Mouse (Mus musculus) midbrain, embryonic 11.5 days (tissue): ENCODE measurements around the gene Btrc. TPM values are rescaled to one million over a fixed set of nuclear protein-coding genes. Genes with fewer than 3 reads are reported as not detected.

Experiments used
- ATAC-seq: fragments of 200-750 bp; cut with Nextera tagmentation; 2 replicates; pipeline ENCODE4 v1.8.0; 2017; ENCODE audit warnings: moderate TSS enrichment, moderate library complexity; ENCODE audit not compliant: low FRiP score
- DNase-seq: peaks from one replicate; pipeline ENCODE4 v3.0.0; 2015; ENCODE audit warnings: low spot score; ENCODE audit errors: missing footprints
- H3K27ac ChIP-seq: fragments of 300-500 bp; sonication (generic); 2 replicates; pipeline ENCODE4 v1.5.1; 2014; ENCODE audit warnings: low read depth, low read length
- H3K27me3 ChIP-seq: fragments of 300-500 bp; sonication (generic); 2 replicates; pipeline ENCODE4 v1.6.1; 2014; ENCODE audit warnings: mild to moderate bottlenecking, low read length, moderate library complexity, mixed read lengths; ENCODE audit not compliant: control insufficient read depth, insufficient read depth
- H3K36me3 ChIP-seq: fragments of 300-500 bp; sonication (generic); 2 replicates; pipeline ENCODE4 v1.6.1; 2014; ENCODE audit warnings: mild to moderate bottlenecking, low read length, moderate library complexity, mixed read lengths; ENCODE audit not compliant: control insufficient read depth, insufficient read depth
- H3K4me1 ChIP-seq: fragments of 300-500 bp; sonication (generic); 2 replicates; pipeline ENCODE4 v1.6.1; 2014; ENCODE audit warnings: low read length; ENCODE audit not compliant: control insufficient read depth, insufficient read depth
- H3K4me2 ChIP-seq: fragments of 300-500 bp; sonication (generic); 2 replicates; pipeline ENCODE4 v1.6.1; 2014; ENCODE audit warnings: mild to moderate bottlenecking, moderate library complexity
- H3K4me3 ChIP-seq: fragments of 300-500 bp; sonication (generic); 2 replicates; pipeline ENCODE4 v1.5.1; 2014; ENCODE audit warnings: low read depth, low read length
- H3K9ac ChIP-seq: fragments of 300-500 bp; sonication (generic); 2 replicates; pipeline ENCODE4 v1.6.1; 2014; ENCODE audit warnings: low read length
- H3K9me3 ChIP-seq: fragments of 300-500 bp; sonication (generic); 2 replicates; pipeline ENCODE4 v1.6.1; 2016; ENCODE audit warnings: low read length; ENCODE audit not compliant: control insufficient read depth
- WGBS: fragments of 180-500 bp; shearing (Covaris S2); extraction: QIAGEN DNeasy Blood & Tissue Kit; methylation state at CpG from one replicate; pipeline ENCODE4 v1.1.7; 2014; 5-methylcytosine and 5-hydroxymethylcytosine counted together
- polyA plus RNA-seq: library from polyadenylated mRNA; unstranded; fragments of >200 nt; fragmentation: Nextera tagmentation; extraction: Ambion mirVana; gene quantifications from 2 replicates; pipeline ENCODE4 v1.2.1, GENCODE M21; 2014

Gene Btrc
- polyA plus RNA-seq = 49.5 and 58.7 TPM in 2 replicates

- Histone ChIP-seq H3K4me1 (peaks cover 10% of the 10 kb centered on the region), H3K27ac (peak within 1 kb of the TSS; percentile 86)
- WGBS = 0% methylated on average over 40 of the region's 42 CpGs
These were observed at the start of gene Btrc for GRCm38 (mm10) chr19:45363384-45363926. Gene Btrc, plus strand, starts transcription at chr19:45363734.

GRCm38 (mm10) chr19:45317473-45317882 is 46.1 kb upstream of the Btrc start:
- Histone ChIP-seq H3K36me3 (no peaks in the 10 kb centered on the region), H3K9ac (no peak overlapping the region), H3K27ac (no peak overlapping the region), H3K9me3 (no peaks in the 10 kb centered on the region), H3K4me2 (no peak overlapping the region), H3K27me3 (peaks cover 2% of the 10 kb centered on the region), H3K4me1 (peaks cover 13% of the 10 kb centered on the region), H3K4me3 (no peak overlapping the region)
- 48% methylated on average over 13 of the region's 13 CpGs for WGBS
- no peak for DNase-seq
- no peak for ATAC-seq

More at GRCm38 (mm10) chr19:45363384-45363926, at the start of gene Btrc:
- H3K4me2 ChIP-seq = peak within 1 kb of the TSS; percentile 66
- no peaks in the 10 kb centered on the region for H3K27me3 ChIP-seq
- peak; percentile 100 for DNase-seq
- H3K9ac ChIP-seq = peak within 1 kb of the TSS; percentile 79
- no peaks in the 10 kb centered on the region for H3K9me3 ChIP-seq
- peak within 1 kb of the TSS; percentile 61 for H3K4me3 ChIP-seq
- H3K36me3 ChIP-seq = no peaks in the 10 kb centered on the region; the same call in 1 of the 2 replicates
- peak; percentile 99 for ATAC-seq

DNA sequence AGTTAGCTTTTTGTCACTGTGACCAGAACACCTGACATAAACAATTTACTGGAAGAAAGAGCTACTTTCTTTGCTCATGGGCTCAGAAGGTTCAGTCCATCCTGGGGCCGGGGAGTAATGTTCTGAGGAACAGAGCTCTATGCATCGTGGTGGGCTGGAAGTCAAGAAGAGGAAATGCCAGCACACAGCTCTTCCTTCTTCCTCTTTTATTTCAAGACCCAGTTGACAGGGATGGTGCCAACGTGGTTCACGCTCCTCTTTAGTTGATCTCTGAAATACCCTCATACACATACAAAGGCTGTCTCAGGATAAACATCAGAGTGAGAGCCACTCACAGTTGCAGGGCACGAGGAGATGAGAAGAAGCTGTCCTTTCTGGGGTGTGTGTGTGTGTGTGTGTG is 42.5 kb upstream of the Btrc start:
- 71% methylated on average over 5 of the region's 5 CpGs for WGBS
- no peak overlapping the region for H3K27ac ChIP-seq
- H3K9me3 ChIP-seq = no peaks in the 10 kb centered on the region
- H3K36me3 ChIP-seq = no peaks in the 10 kb centered on the region
- H3K4me3 ChIP-seq = no peak overlapping the region
- H3K27me3 ChIP-seq = peaks cover 2% of the 10 kb centered on the region
- DNase-seq = no peak
- 0 out of 2 replicates have a peak, but pooled peaks cover 3% of the 10 kb centered on the region for H3K4me1 ChIP-seq
- H3K4me2 ChIP-seq = no peak overlapping the region
- no peak for ATAC-seq
- no peak overlapping the region for H3K9ac ChIP-seq

- Histone ChIP-seq H3K9ac (no peak overlapping the region), H3K4me1 (peaks cover 6% of the 10 kb centered on the region), H3K9me3 (no peaks in the 10 kb centered on the region), H3K4me2 (no peak overlapping the region), H3K4me3 (no peak overlapping the region), H3K36me3 (no peaks in the 10 kb centered on the region), H3K27ac (no peak overlapping the region), H3K27me3 (peaks cover 20% of the 10 kb centered on the region)
- 27% methylated on average over 3 of the region's 3 CpGs for WGBS
- no peak for ATAC-seq
- peak; percentile 86 for DNase-seq
These were observed 34.5 kb upstream of the Btrc start for GRCm38 (mm10) chr19:45329039-45329438.

DNA sequence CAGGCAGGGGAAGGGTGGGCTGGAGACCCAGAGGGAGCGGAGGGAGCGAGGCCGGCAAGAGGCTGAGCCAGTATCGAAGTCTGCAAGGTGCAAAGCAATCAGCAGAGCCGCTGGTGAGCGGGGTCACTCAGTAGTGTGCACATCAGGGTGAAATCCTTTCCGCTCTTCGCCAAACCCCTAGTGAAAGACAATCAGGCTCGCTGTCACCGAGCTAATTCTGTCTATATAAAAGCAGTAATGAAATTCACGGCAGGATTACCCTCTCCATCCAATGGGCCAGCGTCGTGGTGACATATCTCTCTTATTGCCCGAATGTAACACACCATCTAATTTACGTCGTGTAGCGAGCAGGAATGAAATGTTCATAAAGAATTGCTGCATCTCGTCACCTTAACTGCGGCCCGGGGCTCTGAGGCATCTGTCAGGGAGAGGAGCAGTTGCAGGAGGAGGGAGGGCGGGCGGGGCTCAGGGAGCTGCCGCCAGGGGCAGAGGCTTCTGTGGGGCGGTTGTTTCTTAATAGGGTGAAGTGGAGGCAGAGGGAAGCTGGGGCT is 33.7 kb upstream of the Btrc start:
- Histone ChIP-seq H3K27ac (no peak overlapping the region), H3K4me2 (peak overlapping the region; percentile 37), H3K4me3 (peak overlapping the region; percentile 11; the same call in 1 of the 2 replicates), H3K4me1 (peaks cover 6% of the 10 kb centered on the region), H3K9me3 (no peaks in the 10 kb centered on the region), H3K36me3 (no peaks in the 10 kb centered on the region), H3K27me3 (peaks cover 20% of the 10 kb centered on the region), H3K9ac (no peak overlapping the region)
- 4% methylated on average over 24 of the region's 24 CpGs for WGBS
- DNase-seq = no peak
- ATAC-seq = peak; percentile 38; the same call in 1 of the 2 replicates

DNA sequence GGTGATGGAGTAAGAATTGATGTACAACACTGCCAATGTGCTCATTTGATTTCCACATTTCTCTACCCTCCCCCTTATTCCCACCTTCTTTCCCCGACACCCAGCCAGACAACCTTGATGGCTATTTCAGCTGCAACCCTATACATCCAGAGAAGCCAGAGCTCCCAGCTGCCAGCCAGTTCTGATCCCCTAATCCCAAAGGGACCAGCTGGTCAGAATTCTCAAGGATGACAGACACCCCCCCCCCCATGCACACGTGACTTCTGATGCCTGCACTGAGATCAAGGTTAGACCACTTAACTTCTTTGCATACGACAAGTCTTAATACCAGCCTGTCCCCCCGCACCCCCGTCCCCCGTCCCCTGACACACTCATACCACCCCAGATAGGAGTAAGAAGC is 26.8 kb upstream of the Btrc start:
- DNase-seq = no peak
- no peaks in the 10 kb centered on the region for H3K36me3 ChIP-seq
- H3K27me3 ChIP-seq = no peaks in the 10 kb centered on the region
- 74% methylated on average over 6 of the region's 6 CpGs for WGBS
- no peak overlapping the region for H3K9ac ChIP-seq
- peaks cover 4% of the 10 kb centered on the region; the same call in 1 of the 2 replicates for H3K4me1 ChIP-seq
- no peak overlapping the region for H3K4me2 ChIP-seq
- H3K4me3 ChIP-seq = no peak overlapping the region
- H3K9me3 ChIP-seq = no peaks in the 10 kb centered on the region
- ATAC-seq = no peak
- no peak overlapping the region for H3K27ac ChIP-seq

DNA sequence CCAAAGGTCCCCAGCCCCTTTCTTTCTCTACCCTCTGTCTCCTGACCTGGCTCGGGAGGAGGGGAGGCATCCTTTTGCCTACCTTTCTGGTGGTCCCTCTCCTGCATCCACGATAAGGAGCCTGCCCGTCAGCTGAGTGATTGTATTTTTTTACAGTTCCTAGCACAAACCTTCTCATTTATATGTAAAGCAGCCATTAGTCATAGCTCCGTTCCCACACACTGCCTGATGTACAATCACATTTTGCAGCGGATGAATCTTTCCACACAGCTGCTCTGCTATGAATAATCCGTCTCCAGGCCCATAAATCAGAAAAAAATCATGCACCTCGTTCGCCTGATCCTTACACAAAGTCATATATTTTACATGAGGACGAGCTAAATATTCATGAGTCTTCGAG is 25.4 kb upstream of the Btrc start:
- no peak overlapping the region for H3K9ac ChIP-seq
- peaks cover 4% of the 10 kb centered on the region; the same call in 1 of the 2 replicates for H3K4me1 ChIP-seq
- no peaks in the 10 kb centered on the region for H3K36me3 ChIP-seq
- 70% methylated on average over 10 of the region's 10 CpGs for WGBS
- H3K27me3 ChIP-seq = no peaks in the 10 kb centered on the region
- H3K4me2 ChIP-seq = no peak overlapping the region
- H3K4me3 ChIP-seq = no peak overlapping the region
- no peak for DNase-seq
- H3K27ac ChIP-seq = peak overlapping the region; percentile 25; the same call in 1 of the 2 replicates
- ATAC-seq = no peak
- H3K9me3 ChIP-seq = no peaks in the 10 kb centered on the region

DNA sequence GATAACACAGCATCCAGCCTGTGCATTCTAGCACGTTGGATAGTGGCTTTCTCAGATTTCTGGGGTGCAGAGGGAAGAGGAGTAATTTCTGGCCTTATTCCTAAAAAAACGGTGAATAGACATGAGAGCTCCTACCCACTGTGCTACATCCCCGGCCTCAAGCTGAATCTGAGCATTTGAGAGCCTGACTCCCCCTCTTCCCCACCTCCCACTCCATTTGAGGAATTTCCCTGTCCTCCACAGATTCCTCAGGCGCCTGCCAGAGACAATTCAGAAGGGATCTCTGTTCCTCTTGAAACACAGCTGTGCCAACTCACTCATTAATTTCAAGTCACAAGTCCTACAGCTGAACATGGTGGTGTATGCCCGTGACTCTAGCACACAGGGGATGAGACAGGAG is 19.6 kb upstream of the Btrc start:
- WGBS = 79% methylated on average over 5 of the region's 5 CpGs
- Histone ChIP-seq H3K4me3 (no peak overlapping the region), H3K4me2 (no peak overlapping the region), H3K4me1 (no peaks in the 10 kb centered on the region), H3K27me3 (no peaks in the 10 kb centered on the region), H3K9ac (no peak overlapping the region), H3K36me3 (no peaks in the 10 kb centered on the region), H3K27ac (no peak overlapping the region), H3K9me3 (no peaks in the 10 kb centered on the region)
- no peak for ATAC-seq
- no peak for DNase-seq

GRCm38 (mm10) chr19:45348188-45348587 is 15.3 kb upstream of the Btrc start:
- Histone ChIP-seq H3K4me1 (no peaks in the 10 kb centered on the region), H3K9ac (no peak overlapping the region), H3K4me3 (no peak overlapping the region), H3K4me2 (no peak overlapping the region), H3K36me3 (no peaks in the 10 kb centered on the region), H3K27ac (no peak overlapping the region), H3K27me3 (no peaks in the 10 kb centered on the region), H3K9me3 (no peaks in the 10 kb centered on the region)
- WGBS = 72% methylated on average over 4 of the region's 4 CpGs
- no peak for DNase-seq
- no peak for ATAC-seq
